Mouse (Mus musculus) heart, postnatal 0 days (tissue): ENCODE results near the gene Pnck. TPM values are rescaled to one million over a fixed set of nuclear protein-coding genes. Genes with fewer than 3 reads are reported as not detected.

Source experiments
- ATAC-seq: fragments of 200-750 bp; cut with Nextera tagmentation; 2 replicates; pipeline ENCODE4 v1.8.0; 2017; ENCODE audit warnings: low read depth, moderate number of reproducible peaks, moderate library complexity; ENCODE audit not compliant: insufficient read depth
- DNase-seq: peaks from one replicate; pipeline ENCODE4 v3.0.0-alpha.2; 2016; ENCODE audit warnings: low spot score
- H3K27ac ChIP-seq: fragments of 300-500 bp; sonication (generic); 2 replicates; pipeline ENCODE4 v1.5.1; 2014; ENCODE audit warnings: low read depth, mild to moderate bottlenecking
- H3K27me3 ChIP-seq: fragments of 300-500 bp; sonication (generic); 2 replicates; pipeline ENCODE4 v1.6.1; 2014; ENCODE audit warnings: low read length, mixed read lengths; ENCODE audit not compliant: control insufficient read depth, insufficient read depth
- H3K36me3 ChIP-seq: fragments of 300-500 bp; sonication (generic); replicated peaks from 2 replicates; pipeline ENCODE4 v1.6.1; 2014; ENCODE audit warnings: low read length, mixed read lengths; ENCODE audit not compliant: control insufficient read depth, insufficient read depth
- H3K4me1 ChIP-seq: fragments of 300-500 bp; sonication (generic); 2 replicates; pipeline ENCODE4 v1.6.1; 2014; ENCODE audit warnings: antibody characterized with exemption; ENCODE audit not compliant: control insufficient read depth, insufficient read depth
- H3K4me2 ChIP-seq: fragments of 300-500 bp; sonication (generic); 2 replicates; pipeline ENCODE4 v1.6.1; 2014; ENCODE audit warnings: low read depth, mild to moderate bottlenecking, low read length, moderate library complexity
- H3K4me3 ChIP-seq: fragments of 300-500 bp; sonication (generic); 2 replicates; pipeline ENCODE4 v1.5.1; 2014; ENCODE audit warnings: low read depth, low read length
- H3K9ac ChIP-seq: fragments of 300-500 bp; sonication (generic); replicated peaks from 2 replicates; pipeline ENCODE4 v1.6.1; 2014; ENCODE audit warnings: low read depth, low read length, mixed read lengths
- H3K9me3 ChIP-seq: fragments of 300-500 bp; sonication (generic); replicated peaks from 2 replicates; pipeline ENCODE4 v1.6.1; 2016; ENCODE audit warnings: low read length; ENCODE audit not compliant: control insufficient read depth
- CTCF ChIP-seq: IDR thresholded peaks from 2 replicates; pipeline ENCODE4 v1.5.1; 2016; ENCODE audit warnings: antibody characterized with exemption, control low read depth, low read depth
- EP300 ChIP-seq: IDR thresholded peaks from 2 replicates; pipeline ENCODE4 v1.6.1; 2016; ENCODE audit warnings: antibody characterized with exemption, low read depth
- WGBS: fragments of 180-500 bp; shearing (Covaris S2); extraction: QIAGEN DNeasy Blood & Tissue Kit; methylation state at CpG from one replicate; pipeline ENCODE4 v1.1.7; 2014; 5-methylcytosine and 5-hydroxymethylcytosine counted together
- polyA plus RNA-seq: library from polyadenylated mRNA; unstranded; fragments of >200 nt; fragmentation: Nextera tagmentation; extraction: Ambion mirVana; gene quantifications from 2 replicates; pipeline ENCODE4 v1.2.1, GENCODE M21; 2015
- total RNA-seq: library from RNA; depleted of rRNA; stranded (reverse); fragments of >200 nt; gene quantifications from 2 replicates; pipeline ENCODE4 v1.2.3, GENCODE M21; 2014; ENCODE audit warnings: low replicate concordance

Gene Pnck
- total and polyA plus RNA-seq, 2 experiments from 2014 or later: 9.9 to 14.8 TPM

DNA sequence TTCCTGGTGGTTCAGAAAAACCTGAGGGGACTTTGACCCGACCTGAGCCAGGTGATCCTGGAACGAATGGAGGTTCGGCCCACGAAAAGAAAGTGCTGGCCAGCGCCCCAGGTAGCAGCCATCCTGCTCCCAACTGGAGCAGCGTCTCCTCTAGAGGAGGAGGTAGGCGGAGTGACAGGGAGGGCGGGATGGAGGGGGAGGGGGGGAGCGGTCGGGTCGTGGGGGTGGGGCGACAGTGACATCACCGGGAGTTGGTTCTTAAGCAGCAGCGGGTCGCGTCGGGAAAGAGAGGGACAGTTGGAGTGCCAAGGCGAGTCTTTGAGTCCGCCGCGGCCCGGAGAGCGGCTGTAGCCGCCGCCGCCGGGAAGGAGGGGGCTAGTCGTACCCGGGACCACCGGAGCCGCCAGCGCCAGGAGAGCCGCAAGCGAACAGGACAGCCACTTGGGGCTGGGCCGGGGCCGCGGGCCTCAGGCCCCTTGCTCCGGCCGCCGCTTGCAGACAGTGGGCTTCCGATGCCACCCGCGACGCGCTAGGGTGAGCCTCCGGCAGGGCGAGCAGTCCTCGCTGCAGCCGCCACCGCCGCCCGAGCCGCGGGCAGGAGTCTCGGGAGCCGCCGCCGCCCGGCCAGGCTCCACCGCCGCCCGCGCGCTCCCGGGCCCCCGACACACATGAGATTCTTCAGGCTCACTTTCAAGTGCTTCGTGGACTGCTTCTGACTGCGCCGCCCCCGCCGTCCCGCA, 13.1 kb upstream of the Pnck start, which contains the start of gene Slc6a8:
TSS of gene Slc6a8 (plus strand) at position 272 of the 740 bp plus-strand sequence.
- DNase-seq (peak; percentile 64), ATAC-seq (peak; percentile 82)
- H3K27ac ChIP-seq: peak within 1 kb of the TSS; percentile 87
- H3K9ac ChIP-seq: peak within 1 kb of the TSS; percentile 90
- peak within 1 kb of the TSS; percentile 74 for H3K4me3 ChIP-seq
- TF ChIP-seq EP300: no peak
- TF ChIP-seq CTCF: no peak
- peak within 1 kb of the TSS; percentile 81 for H3K4me2 ChIP-seq
- H3K9me3 ChIP-seq: no peaks in the 10 kb centered on the region
- no peaks in the 10 kb centered on the region; the same call in 1 of the 2 replicates for H3K4me1 ChIP-seq
- peaks cover 7% of the 10 kb centered on the region for H3K36me3 ChIP-seq
- 17% methylated on average over 36 of the region's 72 CpGs for WGBS
- no peaks in the 10 kb centered on the region for H3K27me3 ChIP-seq

DNA sequence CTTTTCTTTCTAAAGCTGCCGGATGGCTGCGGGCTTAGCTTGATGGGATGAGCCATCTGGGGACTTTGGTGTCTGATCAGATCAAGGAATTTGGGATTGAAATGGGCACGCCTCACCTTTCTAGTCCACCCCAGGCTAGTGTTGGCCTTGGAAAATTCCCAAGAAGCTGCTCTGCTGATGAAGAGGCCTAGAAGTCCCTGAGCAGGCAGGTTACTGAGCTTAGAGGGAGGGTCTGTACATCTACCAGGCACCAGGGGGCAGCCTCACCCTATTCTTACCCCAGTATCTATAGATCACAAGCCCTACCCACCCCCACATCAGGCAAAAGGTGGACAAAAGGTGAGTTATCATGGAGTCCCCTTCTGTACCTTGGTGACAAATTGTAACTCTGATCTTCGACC, 12.1 kb upstream of the Pnck start:
- no peak overlapping the region for H3K4me3 ChIP-seq
- H3K4me2 ChIP-seq: peak overlapping the region; percentile 81; the same call in 1 of the 2 replicates
- DNase-seq (peak; percentile 43), ATAC-seq (peak; percentile 50)
- peak; percentile 53 for TF ChIP-seq CTCF
- TF ChIP-seq EP300: no peak
- no peaks in the 10 kb centered on the region for H3K9me3 ChIP-seq
- H3K27ac ChIP-seq: no peak overlapping the region
- 65% methylated on average over 4 of the region's 4 CpGs for WGBS
- no peak overlapping the region for H3K9ac ChIP-seq
- no peaks in the 10 kb centered on the region for H3K27me3 ChIP-seq
- no peaks in the 10 kb centered on the region; the same call in 1 of the 2 replicates for H3K4me1 ChIP-seq
- no peaks in the 10 kb centered on the region; the same call in 1 of the 2 replicates for H3K36me3 ChIP-seq

DNA sequence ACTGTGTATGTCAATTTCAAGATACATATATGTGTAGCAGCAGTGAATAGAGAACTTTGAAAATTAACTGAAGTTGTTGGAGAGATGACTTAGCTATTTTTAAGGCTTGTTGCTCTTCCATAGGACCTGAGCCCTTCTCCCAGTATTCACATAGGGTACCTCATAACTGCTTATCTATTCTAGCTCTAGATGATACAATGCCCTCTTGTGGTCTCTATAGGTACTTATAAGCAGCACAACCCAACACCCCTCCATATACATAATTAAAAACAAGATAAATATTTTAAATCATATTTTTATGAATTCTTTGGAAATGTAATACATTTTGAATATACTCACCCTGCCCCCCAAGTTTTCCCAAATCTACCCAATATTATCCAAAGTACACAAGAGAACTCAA, 3.2 kb upstream of the Pnck start:
- ATAC-seq: no peak
- H3K9ac ChIP-seq: no peak overlapping the region

DNA sequence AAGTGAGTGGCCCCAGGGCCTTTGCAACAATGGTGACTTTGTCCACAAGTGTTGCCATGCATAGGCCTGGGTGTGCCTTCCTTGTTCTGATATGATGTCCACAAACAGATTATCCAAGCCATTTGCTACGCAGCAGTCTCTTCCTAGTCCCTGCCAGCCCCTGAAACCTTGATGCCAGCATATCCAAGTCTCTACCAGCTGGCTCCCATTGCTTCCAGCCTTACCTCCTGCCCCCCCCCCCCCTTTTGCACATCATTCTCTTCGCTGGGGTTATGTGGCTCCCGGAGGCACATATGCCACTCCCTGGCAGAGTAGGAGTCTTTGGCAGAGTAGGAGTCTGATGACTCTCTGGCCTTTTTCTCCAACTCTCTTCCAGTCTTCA, 358 bp upstream of the Pnck start:
- no peaks in the 10 kb centered on the region for H3K27me3 ChIP-seq
- WGBS: 48% methylated on average over 3 of the region's 3 CpGs
- no peak for ATAC-seq

More for the DNA sequence above, 3.2 kb upstream of the Pnck start:
- Histone ChIP-seq H3K27ac (no peak overlapping the region), H3K9me3 (no peaks in the 10 kb centered on the region), H3K4me1 (0 out of 2 replicates have a peak, but pooled peaks cover 3% of the 10 kb centered on the region), H3K4me2 (no peak overlapping the region), H3K27me3 (no peaks in the 10 kb centered on the region), H3K4me3 (no peak overlapping the region), H3K36me3 (no peaks in the 10 kb centered on the region)
- TF ChIP-seq EP300 (no peak), CTCF (no peak)
- no peak for DNase-seq

GRCm38 (mm10) chrX:73658936-73659574, 862 bp downstream of the Pnck start:
- no peak for ATAC-seq
- no peak overlapping the region for H3K9ac ChIP-seq
- no peaks in the 10 kb centered on the region for H3K27me3 ChIP-seq
- TF ChIP-seq CTCF (no peak), EP300 (no peak)
- H3K4me2 ChIP-seq: peak overlapping the region; percentile 77
- H3K27ac ChIP-seq: no peak overlapping the region
- H3K4me3 ChIP-seq: no peak overlapping the region
- no peaks in the 10 kb centered on the region for H3K36me3 ChIP-seq
- 0 out of 2 replicates have a peak, but pooled peaks cover 3% of the 10 kb centered on the region for H3K4me1 ChIP-seq
- no peak for DNase-seq
- no peaks in the 10 kb centered on the region for H3K9me3 ChIP-seq
- WGBS: 62% methylated on average over 13 of the region's 13 CpGs

More for the DNA sequence above, 358 bp upstream of the Pnck start:
- DNase-seq: no peak
- Histone ChIP-seq H3K9ac (peak overlapping the region; percentile 55), H3K27ac (no peak overlapping the region), H3K9me3 (no peaks in the 10 kb centered on the region), H3K4me1 (0 out of 2 replicates have a peak, but pooled peaks cover 3% of the 10 kb centered on the region), H3K4me3 (peak overlapping the region; percentile 49), H3K4me2 (peak overlapping the region; percentile 77), H3K36me3 (no peaks in the 10 kb centered on the region)
- TF ChIP-seq EP300 (no peak), CTCF (no peak)
